Mouse (Mus musculus) liver, embryonic 15.5 days (tissue): ENCODE measurements around the gene Kcnj1. TPM values are rescaled to one million over a fixed set of nuclear protein-coding genes. Genes with fewer than 3 reads are reported as not detected.

Experiments used
- polyA plus RNA-seq: library from polyadenylated mRNA; unstranded; fragments of >200 nt; fragmentation: Nextera tagmentation; extraction: Ambion mirVana; gene quantifications from 2 replicates; pipeline ENCODE4 v1.2.1, GENCODE M21; 2015

Kcnj1 gene
- polyA plus RNA-seq, 1 experiment from 2014 or later = not detected

Other genes with a start within 250 kb of the Kcnj1 start
- 1.2 TPM in 2 replicates for gene Kcnj5, start 28.1 kb upstream of the Kcnj1 start, polyA plus RNA-seq
- gene Fli1, start 170.4 kb downstream of the Kcnj1 start, polyA plus RNA-seq = 8.1 and 9.1 TPM in 2 replicates